Mouse (Mus musculus): Measurements from ENCODE around the gene Atl3.

The Atl3 gene

GRCm38 (mm10) chr19:7559986-7560385 is 66.1 kb downstream of the Atl3 start:
- no peak for DNase-seq (ENCODE audit: extremely low spot score)

GRCm38 (mm10) chr19:7561456-7561855 is 67.6 kb downstream of the Atl3 start:
- DNase-seq (ENCODE audit: extremely low spot score) = no peak

- DNase-seq (ENCODE audit: extremely low spot score) = no peak
Measured at GRCm38 (mm10) chr19:7562601-7563129, 68.8 kb downstream of the Atl3 start.

GRCm38 (mm10) chr19:7563676-7564075 is 69.8 kb downstream of the Atl3 start:
- DNase-seq (ENCODE audit: extremely low spot score) = no peak

- DNase-seq (ENCODE audit: extremely low spot score) = no peak
Measured at GRCm38 (mm10) chr19:7564457-7564856, 70.6 kb downstream of the Atl3 start.

- no peak for DNase-seq (ENCODE audit: extremely low spot score)
Measured at GRCm38 (mm10) chr19:7566826-7567225, 73.0 kb downstream of the Atl3 start.

GRCm38 (mm10) chr19:7568364-7568763 is 74.5 kb downstream of the Atl3 start:
- DNase-seq (ENCODE audit: extremely low spot score) = peak; percentile 10

GRCm38 (mm10) chr19:7569650-7570049 is 75.8 kb downstream of the Atl3 start:
- no peak for DNase-seq (ENCODE audit: extremely low spot score)

GRCm38 (mm10) chr19:7576180-7576579 is 82.3 kb downstream of the Atl3 start:
- DNase-seq (ENCODE audit: extremely low spot score) = no peak

- DNase-seq (ENCODE audit: extremely low spot score) = no peak
Measured at GRCm38 (mm10) chr19:7577710-7578109, 83.9 kb downstream of the Atl3 start.

GRCm38 (mm10) chr19:7581042-7581441 is 87.2 kb downstream of the Atl3 start:
- no peak for DNase-seq (ENCODE audit: extremely low spot score)

GRCm38 (mm10) chr19:7583101-7583500 is 89.3 kb downstream of the Atl3 start:
- no peak for DNase-seq (ENCODE audit: extremely low spot score)

GRCm38 (mm10) chr19:7583599-7583998 is 89.8 kb downstream of the Atl3 start:
- no peak for DNase-seq (ENCODE audit: extremely low spot score)

- no peak for DNase-seq (ENCODE audit: extremely low spot score)
Measured at GRCm38 (mm10) chr19:7585279-7585678, 91.4 kb downstream of the Atl3 start.

- no peak for DNase-seq (ENCODE audit: extremely low spot score)
Measured at GRCm38 (mm10) chr19:7585764-7586163, 91.9 kb downstream of the Atl3 start.
